Mouse (Mus musculus) brain, embryonic 14.5 days (tissue): Measurements from ENCODE around the gene Gpr63.

Experiments
- CTCF ChIP-seq: fragments of 200-500 bp; IDR thresholded peaks from 2 replicates; pipeline ENCODE4 v1.5.1; 2012; ENCODE audit warnings: inconsistent platforms, mild to moderate bottlenecking, moderate library complexity, borderline replicate concordance; ENCODE audit not compliant: insufficient read depth, insufficient read length; ENCODE audit errors: extremely low read depth
- POLR2A ChIP-seq: fragments of 200-500 bp; IDR thresholded peaks from 2 replicates; pipeline ENCODE4 v1.6.1; 2012; ENCODE audit warnings: mild to moderate bottlenecking, inconsistent platforms, borderline replicate concordance; ENCODE audit not compliant: poor library complexity, insufficient read depth, insufficient read length, severe bottlenecking; ENCODE audit errors: extremely low read depth

DNA sequence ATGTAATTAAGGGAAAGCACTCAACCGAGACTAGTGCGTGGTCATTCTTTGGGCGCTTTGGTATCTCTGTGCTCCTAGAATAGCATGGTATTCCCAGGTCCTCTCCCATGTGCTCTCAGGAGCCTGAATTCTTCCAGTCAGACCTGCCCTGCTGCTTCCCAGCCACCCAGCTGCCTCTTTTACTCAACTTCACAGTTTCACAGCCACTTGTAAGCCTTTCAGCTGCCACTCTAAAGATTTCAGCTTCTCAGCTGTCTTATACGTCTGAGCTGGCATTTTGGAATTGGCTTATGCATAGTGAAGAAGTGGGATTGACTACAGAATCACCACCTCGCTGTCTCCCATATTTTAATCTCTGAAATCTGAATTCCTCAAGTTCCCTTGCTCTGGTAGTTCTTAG is 19.4 kb downstream of the Gpr63 start:
- TF ChIP-seq POLR2A: no peak
- TF ChIP-seq CTCF: no peak
